Mouse (Mus musculus): ENCODE data around the gene Myof.

DNA sequence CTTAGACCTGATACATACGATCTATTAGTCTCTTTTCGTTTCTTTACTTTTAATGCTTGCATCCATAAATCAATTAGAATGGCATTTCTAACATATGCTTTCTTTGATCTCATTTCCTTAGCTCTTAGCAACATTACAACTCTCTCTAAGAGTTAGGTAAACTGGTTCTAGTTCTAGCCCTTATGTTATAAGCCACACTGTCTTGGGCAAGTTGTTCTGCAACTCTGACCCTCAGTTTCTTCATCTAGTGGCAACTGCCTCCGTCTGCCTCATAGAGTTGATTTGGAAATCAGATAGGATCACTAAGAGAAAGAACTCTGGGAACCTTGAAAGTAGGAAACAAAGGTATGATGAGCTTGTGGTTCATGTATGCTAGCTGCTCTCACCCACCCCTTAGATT, 118.1 kb downstream of the Myof start:
- no peak for TF ChIP-seq POLR2A (IDR thresholded peaks at IDR 0.05; ENCODE audit: low read depth, low read length)
- no peak for TF ChIP-seq CTCF (IDR thresholded peaks at IDR 0.05; ENCODE audit: extremely low read depth, insufficient read length, insufficient replicate concordance, low read depth, low read length)
